Mouse (Mus musculus) cerebellum, adult 2 months (tissue): ENCODE data around the gene Spsb3.

ENCODE experiments used
- CTCF ChIP-seq: fragments of 200-500 bp; IDR thresholded peaks from 2 replicates; pipeline ENCODE4 v1.5.1; 2011; ENCODE audit warnings: low read depth, mild to moderate bottlenecking, control low read depth, low read length, moderate library complexity, borderline replicate concordance; ENCODE audit not compliant: insufficient read depth
- POLR2A ChIP-seq: fragments of 200-500 bp; IDR thresholded peaks from 2 replicates; pipeline ENCODE4 v1.6.1; 2011; ENCODE audit warnings: low read length, control low read depth, borderline replicate concordance; ENCODE audit not compliant: insufficient read depth

DNA sequence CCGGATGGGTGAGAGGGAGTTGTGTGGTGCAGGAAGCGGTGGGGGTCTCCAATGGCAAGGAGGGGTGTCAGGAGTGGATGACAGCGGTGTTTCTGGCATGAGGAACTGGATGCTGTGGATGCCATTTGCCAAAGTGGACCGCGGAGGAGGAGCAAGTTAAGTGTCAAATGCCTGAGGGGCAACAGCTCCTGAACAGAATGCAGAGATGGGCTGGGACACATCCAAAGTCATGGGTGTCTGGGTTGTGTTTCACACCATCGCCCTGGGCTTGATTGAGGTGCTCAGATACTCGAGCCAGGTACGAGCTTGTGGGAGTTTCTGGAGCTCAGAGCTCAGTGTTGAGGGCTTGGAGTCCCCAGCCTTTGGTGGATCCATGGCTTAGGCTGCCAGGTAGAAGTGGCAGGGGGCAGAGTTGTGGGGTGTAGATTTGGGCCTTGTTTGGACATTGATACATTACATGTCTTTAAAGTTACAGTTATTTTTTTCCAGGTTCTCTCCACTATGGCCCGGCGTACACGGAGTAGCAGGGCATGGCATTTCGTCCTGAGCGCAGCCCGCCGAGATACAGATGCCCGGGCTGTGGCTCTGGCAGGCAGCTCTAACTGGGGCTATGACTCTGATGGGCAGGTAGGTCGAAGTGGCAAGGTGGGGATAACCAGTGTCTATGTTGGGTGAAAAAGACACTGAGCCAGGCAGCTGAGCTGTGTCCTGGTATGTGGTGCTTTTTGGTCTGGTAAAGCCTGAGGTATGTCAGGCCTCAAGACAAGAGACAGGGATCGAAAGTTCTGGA lies 1.0 kb downstream of the Spsb3 start:
- TF ChIP-seq CTCF: no peak
- TF ChIP-seq POLR2A: no peak
